Mouse (Mus musculus) right cerebral cortex, postnatal 25 days (tissue): Measurements from ENCODE around the gene Ambra1.
A peak's percentile ranks its signal among the peaks of the same experiment; 100 is the strongest.

ENCODE experiments used
- DNase-seq: peaks from one replicate; pipeline ENCODE4 v3.0.0; 2022

Ambra1 gene

DNA sequence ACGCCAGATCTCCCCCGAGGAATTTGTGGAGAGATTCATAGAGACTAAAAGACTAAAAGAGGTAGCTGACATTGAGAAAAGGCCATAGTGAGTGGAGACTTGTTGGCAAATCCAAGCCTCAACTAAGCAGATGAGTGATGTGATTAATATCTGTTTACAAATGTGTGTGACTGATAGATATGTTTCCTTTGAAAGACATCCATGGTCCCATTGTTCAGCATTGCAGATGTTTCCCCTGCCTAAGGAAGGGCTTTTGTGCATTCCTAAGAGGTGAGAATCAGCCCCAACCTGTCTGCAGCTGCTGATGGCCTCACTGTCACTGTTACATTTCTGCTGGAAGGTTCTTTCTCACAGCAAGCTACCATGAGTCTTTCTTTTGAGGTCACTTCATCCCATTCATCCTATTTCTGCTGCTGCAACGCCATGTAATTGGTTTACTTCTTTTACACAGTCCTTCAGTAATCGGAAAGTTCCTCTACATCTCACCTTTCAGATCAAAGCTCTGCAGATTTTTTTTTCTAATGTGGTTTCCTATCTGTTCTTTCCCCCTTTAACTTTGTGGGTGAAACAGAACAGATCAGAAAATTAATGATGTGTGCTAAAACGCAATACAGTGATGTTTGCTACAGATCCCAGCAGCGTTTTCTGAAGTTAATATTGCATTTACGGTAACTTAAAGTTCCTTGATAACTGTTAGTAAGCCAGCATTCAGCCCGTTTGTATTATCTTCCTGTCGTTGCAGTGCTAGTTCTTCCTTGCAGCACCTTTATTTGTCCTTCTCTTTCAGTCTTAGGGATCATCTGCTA, 146.3 kb downstream of the Ambra1 start:
- no peak for DNase-seq

DNA sequence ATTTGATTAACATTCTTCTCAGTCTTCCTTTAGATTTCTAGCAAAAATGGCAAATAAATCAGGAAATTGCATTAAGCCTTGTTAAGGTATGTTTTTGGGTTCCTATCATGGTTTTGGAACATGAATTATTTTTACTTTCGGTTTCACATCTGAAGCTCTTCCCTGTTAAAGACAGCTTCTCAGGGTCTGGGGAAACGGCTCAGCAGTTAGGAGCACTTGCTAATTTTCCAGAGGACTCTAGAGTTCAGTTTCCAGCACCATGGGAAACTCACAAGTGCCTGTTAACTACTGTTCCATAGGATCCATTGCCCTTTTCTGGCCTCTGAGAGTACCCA, 146.8 kb downstream of the Ambra1 start:
- no peak for DNase-seq

DNA sequence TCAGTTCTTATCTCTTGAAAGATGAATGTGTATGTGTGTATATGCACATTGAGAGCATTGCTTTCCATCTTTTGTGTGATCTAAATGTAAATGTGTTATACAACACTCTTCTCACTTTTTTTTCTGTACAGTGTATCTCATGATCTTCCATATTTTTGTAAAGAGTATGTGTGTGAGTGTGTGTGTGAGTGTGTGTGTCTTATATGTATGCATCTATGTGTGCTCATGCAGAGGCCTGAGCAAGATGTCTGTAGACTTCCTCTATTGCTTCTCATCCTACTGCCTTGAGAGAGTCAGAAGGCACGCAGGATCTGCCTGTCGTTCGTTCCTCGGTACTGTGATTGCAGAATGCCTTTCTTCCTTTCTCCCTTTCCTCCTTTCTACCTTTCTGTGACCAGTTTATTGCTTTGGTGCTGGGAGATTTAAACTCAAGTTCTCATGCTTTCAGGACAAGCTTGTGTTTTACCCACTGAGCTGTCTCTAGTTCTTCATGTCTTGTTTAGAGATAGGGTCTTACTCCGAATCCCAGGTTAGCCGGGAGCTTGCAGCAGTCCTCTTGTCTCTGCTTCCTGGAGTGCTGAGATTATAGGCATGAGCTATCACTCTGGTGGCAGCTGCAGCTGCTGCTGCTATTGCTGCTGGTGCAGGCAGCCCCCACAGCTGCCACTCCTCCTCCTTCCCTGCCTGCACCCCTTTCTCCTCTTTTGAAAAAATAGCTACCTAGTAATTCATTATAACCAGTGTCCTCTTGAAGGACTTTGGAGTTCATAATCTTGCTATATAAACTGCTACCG, 148.7 kb downstream of the Ambra1 start:
- DNase-seq: no peak

GRCm38 (mm10) chr2:91883961-91884360, 154.0 kb downstream of the Ambra1 start:
- DNase-seq: no peak

DNA sequence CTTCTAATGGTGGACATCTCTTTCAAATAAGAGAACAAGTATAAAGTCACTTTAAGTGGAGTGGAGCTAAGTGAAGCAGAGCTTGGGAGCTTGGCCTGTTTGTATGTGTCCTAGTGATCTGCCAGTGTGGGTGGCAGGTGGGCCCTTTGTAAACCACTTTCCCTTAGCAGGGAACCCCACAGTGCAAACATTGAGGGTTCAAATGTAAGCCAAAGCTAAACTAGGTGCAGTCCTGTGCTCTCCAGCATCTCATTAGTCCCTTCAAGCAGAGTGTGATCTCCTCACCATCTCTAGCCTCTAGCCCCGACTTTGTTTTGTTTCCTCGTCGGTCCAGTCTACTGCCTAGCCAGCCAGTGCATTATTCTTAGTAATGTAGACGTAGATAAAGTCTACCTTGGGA, 154.7 kb downstream of the Ambra1 start:
- no peak for DNase-seq

DNA sequence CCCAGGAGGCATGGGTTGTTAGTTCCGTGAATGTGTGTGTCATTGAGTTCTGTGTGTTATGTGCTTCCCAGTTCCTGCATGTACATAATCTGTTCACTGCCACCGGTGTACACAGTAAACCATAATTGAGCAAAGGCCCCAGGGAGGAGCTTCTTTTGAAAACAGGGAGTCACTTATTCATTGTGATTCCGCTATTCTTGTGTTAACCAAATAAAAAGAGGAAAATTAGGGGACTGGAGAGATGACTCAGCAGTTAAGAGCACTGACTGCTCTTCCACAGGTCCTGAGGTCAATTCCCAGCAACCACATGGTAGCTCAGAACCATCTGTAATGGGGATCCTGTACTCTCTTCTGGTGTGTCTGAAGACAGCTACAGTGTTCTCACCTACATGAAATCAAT, 164.8 kb downstream of the Ambra1 start:
- no peak for DNase-seq

DNA sequence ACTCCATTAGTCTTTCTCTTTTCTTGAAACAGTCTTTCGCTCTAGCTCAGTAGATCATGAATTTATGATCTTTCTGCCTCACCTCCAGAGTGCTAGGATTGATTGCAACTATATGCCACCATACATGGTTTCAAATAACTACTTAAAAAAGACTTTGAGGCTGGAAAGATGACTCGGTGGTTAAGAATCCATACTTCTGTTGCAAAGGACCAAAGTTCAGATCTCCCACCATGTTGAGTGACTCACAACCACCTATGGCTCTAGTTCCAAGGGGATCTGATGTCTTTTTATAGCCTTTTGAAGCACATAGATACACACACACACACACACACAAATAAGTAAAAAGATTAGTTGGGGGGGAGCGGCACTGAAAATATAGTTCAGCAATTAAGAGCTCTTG, 165.5 kb downstream of the Ambra1 start:
- no peak for DNase-seq

- no peak for DNase-seq
Observed at GRCm38 (mm10) chr2:91897968-91898367, 168.0 kb downstream of the Ambra1 start.

DNA sequence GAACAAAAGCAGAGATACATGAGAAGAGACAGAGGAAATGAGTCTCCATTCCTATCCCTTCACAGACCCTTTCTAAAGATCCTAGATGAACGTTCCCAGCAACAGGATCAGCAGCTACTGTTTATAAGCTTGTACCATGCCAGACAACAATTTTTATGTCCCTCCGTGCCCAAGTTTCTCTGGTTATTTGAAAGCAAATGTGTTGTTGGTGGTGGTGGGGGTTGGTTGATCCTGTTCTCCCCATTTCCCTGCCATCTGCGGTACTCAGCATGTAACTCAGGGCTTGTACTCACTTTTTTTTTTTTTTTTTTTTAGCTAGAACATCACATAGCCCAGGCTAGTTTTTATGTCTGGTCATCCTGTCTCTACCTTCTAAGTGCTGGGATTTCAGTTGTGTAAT, 169.2 kb downstream of the Ambra1 start:
- no peak for DNase-seq

DNA sequence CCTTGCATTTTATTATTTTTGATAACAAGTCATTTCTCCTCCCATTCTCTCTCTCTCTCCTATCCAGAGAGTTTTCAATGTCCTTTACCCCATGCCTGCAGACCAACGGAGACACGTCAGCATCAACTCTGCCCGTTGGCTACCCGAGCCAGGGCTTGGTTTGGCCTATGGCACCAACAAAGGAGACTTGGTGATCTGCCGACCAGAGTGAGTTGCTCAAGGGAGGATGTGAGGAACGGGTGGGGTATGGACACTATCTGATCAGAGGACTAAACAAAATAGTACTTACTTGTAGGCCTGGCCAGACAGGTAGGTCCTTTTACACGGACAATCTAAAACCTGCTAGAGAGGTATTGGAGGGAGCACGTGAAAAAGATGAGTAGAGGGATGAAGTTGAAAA, 170.5 kb downstream of the Ambra1 start:
- no peak for DNase-seq

- no peak for DNase-seq
Observed at GRCm38 (mm10) chr2:91902336-91902735, 172.4 kb downstream of the Ambra1 start.

DNA sequence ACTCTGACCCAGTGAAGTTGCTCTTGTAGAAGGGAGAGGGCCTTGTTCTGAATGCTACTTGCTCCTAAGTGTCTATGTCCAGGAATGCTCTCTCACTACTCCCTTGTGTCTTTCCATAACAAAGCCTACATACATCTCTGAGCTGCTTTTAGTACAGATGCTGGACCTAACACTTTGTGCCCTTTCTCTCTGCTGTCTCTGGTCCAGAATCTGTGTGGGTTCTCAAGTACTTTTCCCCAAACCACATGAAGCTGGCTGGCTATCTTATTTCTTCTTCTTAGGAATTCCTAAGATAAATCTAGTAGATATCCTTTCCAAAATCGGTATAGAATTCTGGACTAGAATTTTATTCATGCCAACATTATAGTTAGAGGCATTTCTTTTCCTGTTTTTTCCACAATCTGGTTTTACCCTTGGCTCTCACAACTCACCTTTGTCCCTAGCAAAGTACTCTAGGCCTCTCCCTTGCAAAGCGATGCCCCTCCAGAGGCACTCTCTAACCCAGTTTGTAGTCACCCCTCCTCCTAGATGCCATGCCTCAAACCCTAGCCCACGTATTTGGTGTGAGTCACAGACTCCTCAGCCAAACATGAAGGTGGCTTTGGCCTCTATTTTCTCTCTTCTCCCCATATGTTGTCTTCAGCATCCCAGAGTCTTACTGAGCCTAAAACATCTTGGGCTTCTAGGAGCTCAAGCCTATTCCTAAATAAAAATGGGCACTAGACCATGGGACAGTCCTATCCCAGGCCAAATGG, 173.4 kb downstream of the Ambra1 start:
- peak; percentile 36 for DNase-seq

GRCm38 (mm10) chr2:91904618-91905307, 174.8 kb downstream of the Ambra1 start:
- DNase-seq: peak; percentile 47

GRCm38 (mm10) chr2:91906141-91906540, 176.2 kb downstream of the Ambra1 start:
- DNase-seq: no peak

DNA sequence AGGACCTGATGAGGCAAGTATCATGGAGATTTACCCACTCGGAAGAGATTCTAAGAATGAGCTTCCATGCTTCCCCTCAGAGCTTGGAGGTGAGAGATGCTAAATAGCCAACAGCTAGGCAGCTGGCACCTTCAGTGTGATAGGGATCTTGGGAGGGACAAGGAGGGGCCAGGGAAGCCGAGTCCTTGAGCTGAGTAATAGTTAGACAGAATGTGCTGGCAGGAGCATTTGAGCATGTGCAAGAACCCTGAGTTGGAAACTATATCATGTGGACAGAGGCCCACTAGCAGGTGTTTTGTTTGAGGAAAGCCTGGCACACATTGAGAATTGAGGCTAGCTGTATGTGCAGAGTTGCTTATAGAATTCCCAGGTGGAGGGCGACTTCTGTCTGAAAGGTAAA, 182.7 kb downstream of the Ambra1 start:
- DNase-seq: no peak

DNA sequence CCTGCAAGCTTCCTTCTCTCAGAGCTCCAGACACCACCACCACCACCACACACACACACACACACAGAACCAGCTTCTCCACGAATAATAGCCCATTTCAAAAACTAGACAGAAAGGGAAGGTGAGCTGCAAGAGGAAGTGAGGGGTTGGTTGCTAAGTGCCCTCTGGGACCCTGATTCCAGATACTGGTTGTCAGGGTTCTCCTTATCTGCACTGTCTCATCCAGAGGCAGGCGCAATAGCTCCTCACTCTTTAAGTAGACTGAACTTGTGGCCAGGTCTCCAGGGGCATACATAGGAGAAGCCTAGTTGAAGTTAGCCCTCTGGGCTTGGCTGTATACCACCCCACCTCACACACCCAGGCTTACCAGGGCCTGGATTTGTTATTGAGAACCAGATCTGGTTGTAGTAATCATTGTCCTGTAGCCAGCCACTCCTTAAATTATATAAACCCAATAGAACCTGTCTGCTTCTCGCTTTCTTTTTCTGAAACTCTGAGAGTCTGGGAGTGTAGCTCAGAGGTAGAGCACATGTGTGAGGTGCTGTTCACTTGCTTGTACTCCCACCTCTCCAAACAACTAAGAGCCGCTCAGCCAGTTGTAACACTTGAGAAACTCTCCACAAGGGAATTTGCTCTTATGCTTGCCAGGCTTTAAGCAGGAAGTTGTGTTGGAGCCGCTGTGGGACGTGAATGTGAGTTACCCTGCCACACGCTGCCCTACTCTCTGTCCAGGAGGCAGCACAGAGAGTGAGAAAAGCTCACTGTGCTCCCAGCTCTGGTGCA, 183.6 kb downstream of the Ambra1 start:
- DNase-seq: no peak

DNA sequence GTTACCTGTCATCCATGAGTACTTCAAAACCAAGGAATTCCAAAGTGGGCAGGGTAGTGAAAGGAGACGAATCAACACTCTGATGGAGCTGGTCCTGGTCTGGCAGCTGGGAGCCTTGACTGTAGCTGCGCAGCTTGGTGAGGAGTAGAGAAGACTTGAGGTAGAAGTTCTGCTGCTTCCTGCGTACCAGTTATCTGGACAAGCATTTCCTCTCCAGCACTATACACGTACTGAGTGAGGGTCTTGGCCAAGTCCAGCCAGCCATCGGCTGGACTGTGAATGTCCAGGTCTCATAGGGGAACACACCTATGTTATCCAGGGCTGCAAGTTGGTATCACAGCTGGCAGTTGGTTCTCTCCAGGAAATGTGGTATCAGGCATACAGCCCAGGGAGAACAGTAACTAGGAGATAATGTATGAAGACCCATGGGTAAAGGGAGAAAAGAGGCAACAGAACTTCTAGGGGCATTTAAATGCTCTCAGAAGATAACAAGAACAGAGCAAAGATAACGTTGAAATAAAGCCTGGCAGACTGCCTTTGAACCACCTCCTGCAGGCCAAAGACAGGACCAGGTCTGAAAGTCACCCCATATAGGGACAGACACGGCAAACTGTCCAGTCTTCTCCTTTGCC, 186.5 kb downstream of the Ambra1 start:
- no peak for DNase-seq

GRCm38 (mm10) chr2:91917096-91917495, 187.2 kb downstream of the Ambra1 start:
- DNase-seq: no peak

GRCm38 (mm10) chr2:91920130-91920529, 190.2 kb downstream of the Ambra1 start:
- DNase-seq: no peak

DNA sequence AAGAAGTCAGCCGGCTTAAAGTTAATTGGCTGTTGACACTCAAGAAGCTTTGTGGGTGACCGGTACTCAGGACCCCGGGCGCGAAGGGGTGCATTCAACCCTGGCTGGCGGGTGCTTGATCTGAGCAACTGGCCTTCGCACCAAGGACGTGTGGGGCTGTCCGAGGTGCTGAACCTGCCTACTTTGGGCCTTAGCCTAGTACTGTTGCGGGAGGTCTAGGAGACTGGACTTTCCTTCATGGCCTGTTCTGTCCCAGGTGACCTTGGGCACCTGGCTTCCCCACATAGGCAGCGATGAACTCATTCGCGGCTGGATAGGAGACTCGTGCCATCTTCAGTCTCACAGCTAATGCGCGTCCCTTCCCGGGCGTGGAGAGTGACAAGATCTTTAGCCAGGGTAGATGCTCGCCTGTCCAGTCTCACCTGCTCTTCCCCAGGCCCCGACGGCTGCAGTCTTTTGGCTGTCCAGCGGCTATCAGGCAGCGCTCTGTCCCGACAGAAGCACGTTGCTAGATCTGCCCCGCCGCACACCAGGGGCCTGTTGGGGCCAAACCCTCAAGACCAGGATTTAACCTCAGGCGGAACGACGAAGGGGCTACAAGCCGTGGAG, 191.4 kb downstream of the Ambra1 start:
- DNase-seq: no peak
